Mouse (Mus musculus) liver, embryonic 16.5 days (tissue): ENCODE measurements around the gene Syt17. TPM values are rescaled to one million over a fixed set of nuclear protein-coding genes. Genes with fewer than 3 reads are reported as not detected.

ENCODE experiments used
- ATAC-seq: fragments of 200-750 bp; cut with Nextera tagmentation; 2 replicates; pipeline ENCODE4 v1.8.0; 2017; ENCODE audit warnings: low read depth, mild to moderate bottlenecking, moderate number of reproducible peaks, moderate library complexity
- H3K27ac ChIP-seq: fragments of 300-500 bp; sonication (generic); 2 replicates; pipeline ENCODE4 v1.5.1; 2014; ENCODE audit warnings: mild to moderate bottlenecking, low read length
- H3K27me3 ChIP-seq: fragments of 300-500 bp; sonication (generic); 2 replicates; pipeline ENCODE4 v1.6.1; 2014; ENCODE audit warnings: low read depth, low read length, mixed read lengths; ENCODE audit not compliant: control insufficient read depth, insufficient read depth
- H3K36me3 ChIP-seq: fragments of 300-500 bp; sonication (generic); 2 replicates; pipeline ENCODE4 v1.6.1; 2014; ENCODE audit warnings: mild to moderate bottlenecking; ENCODE audit not compliant: control insufficient read depth, insufficient read depth
- H3K4me1 ChIP-seq: fragments of 300-500 bp; sonication (generic); 2 replicates; pipeline ENCODE4 v1.6.1; 2014; ENCODE audit warnings: low read depth, low read length, mixed read lengths; ENCODE audit not compliant: control insufficient read depth
- H3K4me2 ChIP-seq: fragments of 300-500 bp; sonication (generic); 2 replicates; pipeline ENCODE4 v1.6.1; 2014; ENCODE audit warnings: low read depth, low read length, mixed read lengths
- H3K4me3 ChIP-seq: fragments of 300-500 bp; sonication (generic); 2 replicates; pipeline ENCODE4 v1.5.1; 2014; ENCODE audit warnings: low read depth, mild to moderate bottlenecking, low read length
- H3K9ac ChIP-seq: fragments of 300-500 bp; sonication (generic); 2 replicates; pipeline ENCODE4 v1.6.1; 2014; ENCODE audit warnings: low read depth, low read length
- H3K9me3 ChIP-seq: fragments of 300-500 bp; sonication (generic); replicated peaks from 2 replicates; pipeline ENCODE4 v1.6.1; 2016; ENCODE audit warnings: low read length; ENCODE audit not compliant: control insufficient read depth
- WGBS: fragments of 180-500 bp; shearing (Covaris S2); extraction: QIAGEN DNeasy Blood & Tissue Kit; methylation state at CpG from one replicate; pipeline ENCODE4 v1.1.7; 2014; ENCODE audit not compliant: insufficient replicate concordance; 5-methylcytosine and 5-hydroxymethylcytosine counted together
- polyA plus RNA-seq: library from polyadenylated mRNA; unstranded; fragments of >200 nt; fragmentation: Nextera tagmentation; extraction: Ambion mirVana; gene quantifications from 2 replicates; pipeline ENCODE4 v1.2.1, GENCODE M21; 2015

The Syt17 gene
- polyA plus RNA-seq, 1 experiment from 2014 or later: 0.24 TPM

DNA sequence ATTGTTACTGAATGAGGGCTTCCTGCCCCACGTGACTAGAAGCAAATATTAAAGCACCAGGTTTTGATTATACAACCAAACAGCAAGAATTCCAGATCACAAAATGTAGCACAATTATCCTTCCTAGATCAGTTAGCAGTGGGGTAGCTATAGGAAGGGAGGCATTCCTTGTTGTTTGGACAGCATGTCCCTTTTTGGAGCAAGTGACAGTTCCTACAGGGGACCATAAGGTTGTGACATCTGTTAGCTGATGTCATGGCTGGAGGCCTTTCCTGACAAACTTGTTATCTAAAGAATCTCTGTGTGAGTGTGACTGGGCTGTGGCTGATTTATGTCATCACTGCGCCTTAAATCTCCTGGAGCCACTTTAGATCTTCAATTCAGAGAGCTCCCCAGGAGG lies 97.2 kb downstream of the Syt17 start:
- no peak for ATAC-seq
- Histone ChIP-seq H3K4me2 (no peak overlapping the region), H3K9ac (no peak overlapping the region), H3K27ac (no peak overlapping the region), H3K4me3 (no peak overlapping the region), H3K27me3 (no peaks in the 10 kb centered on the region), H3K9me3 (no peaks in the 10 kb centered on the region), H3K36me3 (no peaks in the 10 kb centered on the region), H3K4me1 (no peaks in the 10 kb centered on the region)
- WGBS: 47% methylated on average over 2 of the region's 2 CpGs

DNA sequence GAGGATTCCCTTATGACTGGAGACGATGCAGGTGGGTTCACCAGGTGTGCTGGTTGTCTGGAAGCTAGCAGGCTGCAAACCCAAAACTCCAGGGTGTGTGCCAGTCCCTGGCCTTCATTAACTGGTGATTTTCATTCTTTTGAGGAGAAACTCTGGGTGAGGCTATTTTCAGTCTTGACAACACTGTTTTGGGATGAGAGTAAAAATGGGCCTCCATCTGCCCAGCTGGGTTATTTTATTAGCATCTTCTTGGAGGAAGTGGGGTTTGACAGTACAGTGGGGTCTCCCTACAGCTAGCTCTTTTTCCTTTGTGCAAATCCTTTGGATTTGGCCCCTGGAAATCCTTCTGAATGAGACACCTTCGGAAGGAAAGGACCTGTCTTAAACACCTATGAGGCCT lies 101.1 kb downstream of the Syt17 start:
- no peak overlapping the region for H3K4me2 ChIP-seq
- H3K27me3 ChIP-seq: no peaks in the 10 kb centered on the region
- H3K27ac ChIP-seq: no peak overlapping the region
- H3K4me1 ChIP-seq: no peaks in the 10 kb centered on the region
- H3K9me3 ChIP-seq: no peaks in the 10 kb centered on the region
- ATAC-seq: no peak
- no peaks in the 10 kb centered on the region for H3K36me3 ChIP-seq
- 39% methylated on average over 2 of the region's 2 CpGs for WGBS
- no peak overlapping the region for H3K4me3 ChIP-seq
- H3K9ac ChIP-seq: no peak overlapping the region

DNA sequence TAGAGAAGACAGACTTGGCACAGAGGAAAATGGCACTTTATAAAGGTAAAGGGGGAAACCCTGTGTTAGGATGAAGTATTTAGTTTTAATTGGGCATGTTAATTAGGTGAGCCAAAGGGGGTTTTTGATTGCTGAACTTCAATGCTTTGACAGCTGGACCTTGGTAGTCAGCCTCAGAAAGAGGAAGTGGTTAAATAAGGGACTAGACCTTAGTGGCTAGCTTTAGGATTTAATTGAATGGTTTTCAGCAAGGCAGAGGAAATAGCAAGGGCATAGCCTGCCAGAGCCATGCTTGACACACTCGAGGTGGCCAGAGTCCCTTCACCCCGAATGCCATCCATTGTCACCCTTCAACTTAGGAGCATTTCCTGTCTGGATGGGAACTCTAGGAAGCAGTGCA lies 101.6 kb downstream of the Syt17 start:
- 13% methylated on average over 2 of the region's 2 CpGs for WGBS
- no peaks in the 10 kb centered on the region for H3K27me3 ChIP-seq
- no peaks in the 10 kb centered on the region for H3K9me3 ChIP-seq
- ATAC-seq: no peak
- H3K9ac ChIP-seq: no peak overlapping the region
- no peaks in the 10 kb centered on the region for H3K4me1 ChIP-seq
- H3K36me3 ChIP-seq: no peaks in the 10 kb centered on the region
- no peak overlapping the region for H3K27ac ChIP-seq
- H3K4me2 ChIP-seq: no peak overlapping the region
- H3K4me3 ChIP-seq: no peak overlapping the region

DNA sequence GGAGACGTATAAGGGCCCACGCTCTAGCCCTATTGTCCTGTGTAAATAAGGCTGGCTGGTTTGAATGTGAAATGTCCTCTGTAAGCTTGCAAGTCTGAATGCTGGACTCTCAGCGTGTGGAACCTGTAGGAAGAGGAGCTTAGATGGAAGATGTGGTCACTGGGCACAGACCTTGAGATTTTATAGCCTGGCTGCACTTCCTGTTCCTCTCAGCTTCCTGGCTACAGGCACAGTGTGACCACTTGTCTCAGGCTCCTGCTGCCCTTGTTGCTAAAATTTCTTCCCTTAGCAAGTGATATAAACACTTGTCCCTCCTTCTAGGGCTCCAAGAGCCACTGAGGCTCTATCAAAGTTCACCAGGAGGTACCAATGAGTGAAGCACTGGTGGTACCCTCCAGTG lies 102.6 kb downstream of the Syt17 start:
- Histone ChIP-seq H3K36me3 (no peaks in the 10 kb centered on the region), H3K4me3 (no peak overlapping the region), H3K9me3 (no peaks in the 10 kb centered on the region), H3K4me1 (no peaks in the 10 kb centered on the region), H3K9ac (no peak overlapping the region), H3K27me3 (no peaks in the 10 kb centered on the region), H3K4me2 (no peak overlapping the region), H3K27ac (no peak overlapping the region)
- ATAC-seq: no peak
- 53% methylated on average over 3 of the region's 3 CpGs for WGBS

DNA sequence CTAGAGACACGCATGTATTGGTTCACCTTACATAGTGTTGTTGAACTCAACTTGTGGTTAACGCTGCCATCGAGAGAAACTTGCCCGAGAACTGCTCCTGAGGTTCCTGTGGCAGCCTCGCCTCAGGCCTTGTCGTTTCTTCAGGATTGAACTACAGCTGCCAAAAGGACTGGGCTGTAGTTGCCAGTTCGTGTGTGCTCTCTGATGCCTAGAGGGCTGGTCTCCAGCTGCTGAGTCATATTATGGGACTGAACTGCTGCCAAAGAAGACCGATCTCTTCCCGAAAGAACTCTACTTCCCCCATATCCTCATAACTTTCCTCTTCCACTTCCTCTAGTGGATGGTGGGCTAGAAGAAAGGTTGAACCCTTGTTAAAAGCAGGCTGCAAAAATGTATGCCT lies 103.3 kb downstream of the Syt17 start:
- H3K4me3 ChIP-seq: no peak overlapping the region
- H3K27me3 ChIP-seq: no peaks in the 10 kb centered on the region
- H3K9ac ChIP-seq: no peak overlapping the region
- no peak for ATAC-seq
- no peaks in the 10 kb centered on the region for H3K36me3 ChIP-seq
- no peak overlapping the region for H3K27ac ChIP-seq
- WGBS: 53% methylated on average over 9 of the region's 9 CpGs
- no peaks in the 10 kb centered on the region for H3K4me1 ChIP-seq
- no peaks in the 10 kb centered on the region for H3K9me3 ChIP-seq
- H3K4me2 ChIP-seq: no peak overlapping the region

Other genes starting within 250 kb of the Syt17 start
- 5.1 and 5.7 TPM in 2 replicates for gene Smg1, start 204.6 kb downstream of the Syt17 start, polyA plus RNA-seq
- gene Itpripl2, start 43.8 kb upstream of the Syt17 start, polyA plus RNA-seq: 0.96 and 1.0 TPM in 2 replicates
- 31.5 and 32.7 TPM in 2 replicates for gene Coq7, start 85.1 kb upstream of the Syt17 start, polyA plus RNA-seq
- gene Tmc7, start 136.5 kb upstream of the Syt17 start, polyA plus RNA-seq: 0.26 and 0.53 TPM in 2 replicates
- 0.05 and 0.28 TPM in 2 replicates for gene Tmc5, start 149.1 kb upstream of the Syt17 start, polyA plus RNA-seq